Mouse (Mus musculus) kidney, adult 2 months (tissue): ENCODE results near the gene Gm11733.

ENCODE experiments used
- CTCF ChIP-seq: fragments of 200-500 bp; conservative IDR thresholded peaks from 2 replicates; pipeline ENCODE4 v1.5.1; 2011; ENCODE audit warnings: low read depth, mild to moderate bottlenecking, control low read depth, low read length, moderate library complexity, mixed read lengths; ENCODE audit not compliant: insufficient read depth, insufficient read length
- POLR2A ChIP-seq: fragments of 200-500 bp; IDR thresholded peaks from one replicate; pipeline ENCODE4 v1.6.1; 2011; ENCODE audit warnings: low read depth, low read length, control low read depth

GRCm38 (mm10) chr11:117479007-117479719 lies 5.0 kb upstream of the Gm11733 start:
- TF ChIP-seq CTCF (no peak), POLR2A (no peak)
